Mouse (Mus musculus) midbrain, embryonic 11.5 days (tissue): ENCODE results near the gene Prss35. TPM values are rescaled to one million over a fixed set of nuclear protein-coding genes. Genes with fewer than 3 reads are reported as not detected.

ENCODE experiments used
- ATAC-seq: fragments of 200-750 bp; cut with Nextera tagmentation; 2 replicates; pipeline ENCODE4 v1.8.0; 2017; ENCODE audit warnings: moderate TSS enrichment, moderate library complexity; ENCODE audit not compliant: low FRiP score
- DNase-seq: peaks from one replicate; pipeline ENCODE4 v3.0.0; 2015; ENCODE audit warnings: low spot score; ENCODE audit errors: missing footprints
- H3K27ac ChIP-seq: fragments of 300-500 bp; sonication (generic); 2 replicates; pipeline ENCODE4 v1.5.1; 2014; ENCODE audit warnings: low read depth, low read length
- H3K27me3 ChIP-seq: fragments of 300-500 bp; sonication (generic); 2 replicates; pipeline ENCODE4 v1.6.1; 2014; ENCODE audit warnings: mild to moderate bottlenecking, low read length, moderate library complexity, mixed read lengths; ENCODE audit not compliant: control insufficient read depth, insufficient read depth
- H3K36me3 ChIP-seq: fragments of 300-500 bp; sonication (generic); 2 replicates; pipeline ENCODE4 v1.6.1; 2014; ENCODE audit warnings: mild to moderate bottlenecking, low read length, moderate library complexity, mixed read lengths; ENCODE audit not compliant: control insufficient read depth, insufficient read depth
- H3K4me1 ChIP-seq: fragments of 300-500 bp; sonication (generic); 2 replicates; pipeline ENCODE4 v1.6.1; 2014; ENCODE audit warnings: low read length; ENCODE audit not compliant: control insufficient read depth, insufficient read depth
- H3K4me2 ChIP-seq: fragments of 300-500 bp; sonication (generic); 2 replicates; pipeline ENCODE4 v1.6.1; 2014; ENCODE audit warnings: mild to moderate bottlenecking, moderate library complexity
- H3K4me3 ChIP-seq: fragments of 300-500 bp; sonication (generic); 2 replicates; pipeline ENCODE4 v1.5.1; 2014; ENCODE audit warnings: low read depth, low read length
- H3K9ac ChIP-seq: fragments of 300-500 bp; sonication (generic); 2 replicates; pipeline ENCODE4 v1.6.1; 2014; ENCODE audit warnings: low read length
- H3K9me3 ChIP-seq: fragments of 300-500 bp; sonication (generic); 2 replicates; pipeline ENCODE4 v1.6.1; 2016; ENCODE audit warnings: low read length; ENCODE audit not compliant: control insufficient read depth
- WGBS: fragments of 180-500 bp; shearing (Covaris S2); extraction: QIAGEN DNeasy Blood & Tissue Kit; methylation state at CpG from one replicate; pipeline ENCODE4 v1.1.7; 2014; 5-methylcytosine and 5-hydroxymethylcytosine counted together
- polyA plus RNA-seq: library from polyadenylated mRNA; unstranded; fragments of >200 nt; fragmentation: Nextera tagmentation; extraction: Ambion mirVana; gene quantifications from 2 replicates; pipeline ENCODE4 v1.2.1, GENCODE M21; 2014

Prss35 gene
- polyA plus RNA-seq, 1 experiment from 2014 or later: 1.4 TPM

DNA sequence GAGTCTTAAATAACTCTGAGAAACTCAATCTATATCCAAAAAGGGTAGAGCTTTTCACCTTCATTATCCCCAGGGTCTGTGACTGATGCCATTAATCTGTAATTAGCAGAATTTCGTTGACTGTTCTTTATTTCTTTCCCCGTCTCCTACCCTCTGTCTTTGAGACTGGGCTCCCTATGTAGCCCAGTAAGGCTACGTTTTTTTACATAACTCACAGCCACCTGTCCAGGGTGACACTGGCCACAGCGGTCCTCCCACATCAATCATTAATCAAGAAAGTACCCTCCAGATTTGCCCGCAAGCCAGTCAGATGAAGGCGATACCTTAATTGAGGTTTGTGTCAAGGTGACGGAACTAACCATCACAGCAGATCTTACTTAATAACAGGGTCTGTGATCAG is 55.6 kb downstream of the Prss35 start:
- DNase-seq (no peak), ATAC-seq (no peak)
- Histone ChIP-seq H3K9me3 (no peaks in the 10 kb centered on the region), H3K4me1 (no peaks in the 10 kb centered on the region), H3K27me3 (no peaks in the 10 kb centered on the region), H3K27ac (no peak overlapping the region), H3K9ac (no peak overlapping the region), H3K4me3 (no peak overlapping the region), H3K36me3 (no peaks in the 10 kb centered on the region), H3K4me2 (no peak overlapping the region)
- WGBS: 85% methylated on average over 7 of the region's 7 CpGs

GRCm38 (mm10) chr9:86800600-86801163 is 57.2 kb downstream of the Prss35 start:
- H3K36me3 ChIP-seq: no peaks in the 10 kb centered on the region
- no peaks in the 10 kb centered on the region for H3K9me3 ChIP-seq
- WGBS: 20% methylated on average over 3 of the region's 3 CpGs
- no peaks in the 10 kb centered on the region for H3K4me1 ChIP-seq
- DNase-seq (peak; percentile 89), ATAC-seq (peak; percentile 63; the same call in 1 of the 2 replicates)
- no peak overlapping the region for H3K4me2 ChIP-seq
- no peak overlapping the region for H3K27ac ChIP-seq
- H3K4me3 ChIP-seq: no peak overlapping the region
- no peaks in the 10 kb centered on the region for H3K27me3 ChIP-seq
- no peak overlapping the region for H3K9ac ChIP-seq

Other genes starting within 250 kb of the Prss35 start
- gene Pgm3, start 171.8 kb upstream of the Prss35 start, polyA plus RNA-seq: 34.8 and 38.1 TPM in 2 replicates
- gene Rwdd2a, start 171.7 kb upstream of the Prss35 start, polyA plus RNA-seq: 5.1 and 5.2 TPM in 2 replicates
- gene Me1, start 47.7 kb upstream of the Prss35 start, polyA plus RNA-seq: 14.3 and 16.1 TPM in 2 replicates
- 12.2 and 13.1 TPM in 2 replicates for gene Snap91, start 137.0 kb downstream of the Prss35 start, polyA plus RNA-seq